Mouse (Mus musculus): Measurements from ENCODE around the gene Mib2. TPM values are rescaled to one million over a fixed set of nuclear protein-coding genes. Genes with fewer than 3 reads are reported as not detected.
"Not testable (repeated sequence)": the region's sequence is repeated elsewhere in the genome, so short reads cannot be mapped to it uniquely, and the experiment has no call there.

The Mib2 gene
- polyA plus RNA-seq, 1 experiment = 90.1 TPM

- TF ChIP-seq POLR2A (IDR thresholded peaks at IDR 0.05; ENCODE audit: borderline replicate concordance, extremely low read depth, low read depth, low read length) = no peak
- no peak for TF ChIP-seq CTCF (IDR thresholded peaks at IDR 0.05; ENCODE audit: insufficient read depth, low read length)
- peak overlapping the region; percentile 9 for H3K4me3 ChIP-seq (replicated peaks; ENCODE audit: extremely low read depth, low read depth, low read length)
- DNase-seq = peak; percentile 25
- WGBS = 3% methylated on average over 31 of the region's 31 CpGs
- H3K4me1 ChIP-seq (ENCODE audit: control insufficient read depth, insufficient read depth, low read length) = peaks cover 11% of the 10 kb centered on the region
Observed at GRCm38 (mm10) chr4:155653451-155654182, 15.4 kb downstream of the Mib2 start.

- Histone ChIP-seq H3K4me3 (replicated peaks; ENCODE audit: extremely low read depth, low read depth, low read length) (peak within 1 kb of the TSS; percentile 11), H3K4me1 (ENCODE audit: control insufficient read depth, insufficient read depth, low read length) (peaks cover 11% of the 10 kb centered on the region)
- DNase-seq = no peak
- TF ChIP-seq CTCF (IDR thresholded peaks at IDR 0.05; ENCODE audit: insufficient read depth, low read length) (no peak), POLR2A (IDR thresholded peaks at IDR 0.05; ENCODE audit: borderline replicate concordance, extremely low read depth, low read depth, low read length) (no peak)
- WGBS = under 1% methylated on average over 33 of the region's 33 CpGs
Observed at GRCm38 (mm10) chr4:155653086-155653450, 15.9 kb downstream of the Mib2 start, which contains the start of gene Mmp23. Mmp23 (minus strand) TSS chr4:155653384.

- H3K4me3 ChIP-seq (replicated peaks; ENCODE audit: extremely low read depth, low read depth, low read length) = no peak overlapping the region
- TF ChIP-seq POLR2A (IDR thresholded peaks at IDR 0.05; ENCODE audit: borderline replicate concordance, extremely low read depth, low read depth, low read length) (no peak), CTCF (IDR thresholded peaks at IDR 0.05; ENCODE audit: insufficient read depth, low read length) (no peak)
- 29% methylated on average over 36 of the region's 36 CpGs for WGBS
- peaks cover 11% of the 10 kb centered on the region for H3K4me1 ChIP-seq (ENCODE audit: control insufficient read depth, insufficient read depth, low read length)
- DNase-seq = peak; percentile 22
Observed at GRCm38 (mm10) chr4:155652283-155653085, 16.5 kb downstream of the Mib2 start.

GRCm38 (mm10) chr4:155651553-155652269, 17.3 kb downstream of the Mib2 start:
- TF ChIP-seq CTCF (IDR thresholded peaks at IDR 0.05; ENCODE audit: insufficient read depth, low read length) (no peak), POLR2A (IDR thresholded peaks at IDR 0.05; ENCODE audit: borderline replicate concordance, extremely low read depth, low read depth, low read length) (no peak)
- 61% methylated on average over 15 of the region's 15 CpGs for WGBS
- Histone ChIP-seq H3K4me3 (replicated peaks; ENCODE audit: extremely low read depth, low read depth, low read length) (no peak overlapping the region), H3K4me1 (ENCODE audit: control insufficient read depth, insufficient read depth, low read length) (peaks cover 11% of the 10 kb centered on the region)
- DNase-seq = peak; percentile 44

GRCm38 (mm10) chr4:155649355-155649754, 19.6 kb downstream of the Mib2 start:
- Histone ChIP-seq H3K4me3 (replicated peaks; ENCODE audit: extremely low read depth, low read depth, low read length) (no peak overlapping the region), H3K4me1 (ENCODE audit: control insufficient read depth, insufficient read depth, low read length) (peaks cover 11% of the 10 kb centered on the region)
- no peak for TF ChIP-seq POLR2A (IDR thresholded peaks at IDR 0.05; ENCODE audit: borderline replicate concordance, extremely low read depth, low read depth, low read length)
- TF ChIP-seq CTCF (IDR thresholded peaks at IDR 0.05; ENCODE audit: insufficient read depth, low read length) = no peak
- DNase-seq = no peak
- 91% methylated on average over 11 of the region's 11 CpGs for WGBS

- DNase-seq = no peak
- Histone ChIP-seq H3K4me3 (replicated peaks; ENCODE audit: extremely low read depth, low read depth, low read length) (no peak overlapping the region), H3K4me1 (ENCODE audit: control insufficient read depth, insufficient read depth, low read length) (no peaks in the 10 kb centered on the region)
- WGBS = 91% methylated on average over 5 of the region's 5 CpGs
- TF ChIP-seq CTCF (IDR thresholded peaks at IDR 0.05; ENCODE audit: insufficient read depth, low read length) (no peak), POLR2A (IDR thresholded peaks at IDR 0.05; ENCODE audit: borderline replicate concordance, extremely low read depth, low read depth, low read length) (no peak)
Observed at GRCm38 (mm10) chr4:155645721-155646120, 23.3 kb downstream of the Mib2 start.

- not testable (repeated sequence) for H3K4me3 ChIP-seq (replicated peaks; ENCODE audit: extremely low read depth, low read depth, low read length); DNase-seq; H3K4me1 ChIP-seq (ENCODE audit: control insufficient read depth, insufficient read depth, low read length)
- 97% methylated on average over 2 of the region's 2 CpGs for WGBS
Observed at GRCm38 (mm10) chr4:155645308-155645707, 23.7 kb downstream of the Mib2 start, which contains the start of gene Gm10563. Gm10563 (minus strand) TSS chr4:155645408.

- Histone ChIP-seq H3K4me3 (replicated peaks; ENCODE audit: extremely low read depth, low read depth, low read length) (no peak overlapping the region), H3K4me1 (ENCODE audit: control insufficient read depth, insufficient read depth, low read length) (no peaks in the 10 kb centered on the region)
- 89% methylated on average over 1 of the region's 1 CpGs for WGBS
- no peak for DNase-seq
- TF ChIP-seq CTCF (IDR thresholded peaks at IDR 0.05; ENCODE audit: insufficient read depth, low read length) = no peak
- no peak for TF ChIP-seq POLR2A (IDR thresholded peaks at IDR 0.05; ENCODE audit: borderline replicate concordance, extremely low read depth, low read depth, low read length)
Observed at GRCm38 (mm10) chr4:155643531-155643930, 25.5 kb downstream of the Mib2 start.

- TF ChIP-seq POLR2A (IDR thresholded peaks at IDR 0.05; ENCODE audit: borderline replicate concordance, extremely low read depth, low read depth, low read length) (no peak), CTCF (IDR thresholded peaks at IDR 0.05; ENCODE audit: insufficient read depth, low read length) (no peak)
- H3K4me3 ChIP-seq (replicated peaks; ENCODE audit: extremely low read depth, low read depth, low read length) = no peak overlapping the region
- H3K4me1 ChIP-seq (ENCODE audit: control insufficient read depth, insufficient read depth, low read length) = no peaks in the 10 kb centered on the region
- DNase-seq = no peak
Observed at GRCm38 (mm10) chr4:155635766-155636499, 33.1 kb downstream of the Mib2 start.
